Mouse (Mus musculus): ENCODE measurements around the gene H2-Q10.

DNA sequence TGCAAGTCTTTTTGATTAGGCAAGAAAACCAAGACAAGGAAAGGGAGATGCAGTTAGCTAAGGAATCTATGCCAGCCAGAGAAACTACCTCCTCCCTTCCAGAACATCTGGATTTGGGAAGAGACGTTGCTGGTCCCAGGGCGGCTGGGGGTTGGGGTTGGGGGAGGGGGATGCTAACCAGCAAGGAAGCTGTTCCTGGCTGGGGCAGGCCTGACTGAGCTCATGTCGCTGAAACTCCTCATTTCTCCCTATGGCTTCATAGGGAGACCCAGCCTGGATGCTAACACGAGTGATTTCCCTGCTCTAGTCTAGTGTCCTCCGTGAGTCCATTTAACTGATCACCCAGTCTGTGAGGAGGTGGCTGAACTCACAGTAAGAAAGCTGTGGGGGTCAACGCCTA, 32.3 kb downstream of the H2-Q10 start:
- no peak for TF ChIP-seq CTCF (IDR thresholded peaks at IDR 0.05; ENCODE audit: extremely low read depth, insufficient read depth, low read length)
- TF ChIP-seq POLR2A (IDR thresholded peaks at IDR 0.05; ENCODE audit: extremely low read depth, insufficient read depth, low read length) = no peak
